Mouse (Mus musculus): ENCODE measurements at regions not wholly inside any gene's neighbourhood (a gene's known extent, or its start where the extent isn't known, plus 50 kb on each side); places are given as distances from the start of the nearest gene placed in this dataset.

- no peak overlapping the region for H3K9ac ChIP-seq (replicated peaks; ENCODE audit: low read length)
- no peaks in the 10 kb centered on the region for H3K9me3 ChIP-seq (ENCODE audit: control insufficient read depth, low read length)
- DNase-seq (no peak), ATAC-seq (ENCODE audit: low FRiP score, low TSS enrichment) (no peak)
- 86% methylated on average over 10 of the region's 10 CpGs for WGBS
- H3K4me3 ChIP-seq (replicated peaks; ENCODE audit: low read depth, low read length), result no peak overlapping the region
- H3K27me3 ChIP-seq (ENCODE audit: control insufficient read depth, insufficient read depth, low read length), result no peaks in the 10 kb centered on the region
- H3K4me1 ChIP-seq (ENCODE audit: control insufficient read depth, insufficient read depth, low read length), result no peaks in the 10 kb centered on the region
- no peak overlapping the region for H3K27ac ChIP-seq (replicated peaks; ENCODE audit: low read depth, low read length)
- H3K4me2 ChIP-seq (ENCODE audit: low read length), result no peak overlapping the region
- no peaks in the 10 kb centered on the region for H3K36me3 ChIP-seq (ENCODE audit: control insufficient read depth, insufficient read depth, low read length)
Observed at GRCm38 (mm10) chr16:5367581-5368119, 111.9 kb upstream of the Eef2kmt start.

GRCm38 (mm10) chr16:5366021-5366420 is 110.2 kb upstream of the Eef2kmt start:
- Histone ChIP-seq H3K27ac (replicated peaks; ENCODE audit: low read depth, low read length) (no peak overlapping the region), H3K4me1 (ENCODE audit: control insufficient read depth, insufficient read depth, low read length) (no peaks in the 10 kb centered on the region), H3K27me3 (ENCODE audit: control insufficient read depth, insufficient read depth, low read length) (no peaks in the 10 kb centered on the region), H3K4me3 (replicated peaks; ENCODE audit: low read depth, low read length) (no peak overlapping the region), H3K4me2 (ENCODE audit: low read length) (no peak overlapping the region), H3K36me3 (ENCODE audit: control insufficient read depth, insufficient read depth, low read length) (no peaks in the 10 kb centered on the region), H3K9me3 (ENCODE audit: control insufficient read depth, low read length) (no peaks in the 10 kb centered on the region), H3K9ac (replicated peaks; ENCODE audit: low read length) (no peak overlapping the region)
- DNase-seq (no peak), ATAC-seq (ENCODE audit: low FRiP score, low TSS enrichment) (no peak)
- 94% methylated on average over 3 of the region's 3 CpGs for WGBS

GRCm38 (mm10) chr16:5363007-5363570 is 107.3 kb upstream of the Eef2kmt start:
- Histone ChIP-seq H3K9me3 (ENCODE audit: control insufficient read depth, low read length) (no peaks in the 10 kb centered on the region), H3K36me3 (ENCODE audit: control insufficient read depth, insufficient read depth, low read length) (no peaks in the 10 kb centered on the region), H3K4me1 (ENCODE audit: control insufficient read depth, insufficient read depth, low read length) (no peaks in the 10 kb centered on the region), H3K9ac (replicated peaks; ENCODE audit: low read length) (no peak overlapping the region), H3K27ac (replicated peaks; ENCODE audit: low read depth, low read length) (no peak overlapping the region), H3K27me3 (ENCODE audit: control insufficient read depth, insufficient read depth, low read length) (no peaks in the 10 kb centered on the region), H3K4me2 (ENCODE audit: low read length) (no peak overlapping the region), H3K4me3 (replicated peaks; ENCODE audit: low read depth, low read length) (no peak overlapping the region)
- DNase-seq, result no peak
- WGBS, result 73% methylated on average over 10 of the region's 10 CpGs
- no peak for ATAC-seq (ENCODE audit: low FRiP score, low TSS enrichment)

- 89% methylated on average over 4 of the region's 4 CpGs for WGBS
- Histone ChIP-seq H3K4me2 (ENCODE audit: low read length) (no peak overlapping the region), H3K4me3 (replicated peaks; ENCODE audit: low read depth, low read length) (no peak overlapping the region), H3K4me1 (ENCODE audit: control insufficient read depth, insufficient read depth, low read length) (no peaks in the 10 kb centered on the region), H3K9ac (replicated peaks; ENCODE audit: low read length) (no peak overlapping the region), H3K27me3 (ENCODE audit: control insufficient read depth, insufficient read depth, low read length) (no peaks in the 10 kb centered on the region), H3K9me3 (ENCODE audit: control insufficient read depth, low read length) (no peaks in the 10 kb centered on the region), H3K27ac (replicated peaks; ENCODE audit: low read depth, low read length) (no peak overlapping the region), H3K36me3 (ENCODE audit: control insufficient read depth, insufficient read depth, low read length) (no peaks in the 10 kb centered on the region)
- no peak for DNase-seq
- ATAC-seq (ENCODE audit: low FRiP score, low TSS enrichment), result no peak
Observed at GRCm38 (mm10) chr16:5359193-5359592, 103.4 kb upstream of the Eef2kmt start.

- 81% methylated on average over 2 of the region's 2 CpGs for WGBS
- Histone ChIP-seq H3K4me3 (replicated peaks; ENCODE audit: low read depth, low read length) (no peak overlapping the region), H3K27ac (replicated peaks; ENCODE audit: low read depth, low read length) (no peak overlapping the region), H3K9me3 (ENCODE audit: control insufficient read depth, low read length) (no peaks in the 10 kb centered on the region), H3K4me1 (ENCODE audit: control insufficient read depth, insufficient read depth, low read length) (no peaks in the 10 kb centered on the region), H3K36me3 (ENCODE audit: control insufficient read depth, insufficient read depth, low read length) (no peaks in the 10 kb centered on the region), H3K4me2 (ENCODE audit: low read length) (no peak overlapping the region), H3K27me3 (ENCODE audit: control insufficient read depth, insufficient read depth, low read length) (no peaks in the 10 kb centered on the region), H3K9ac (replicated peaks; ENCODE audit: low read length) (no peak overlapping the region)
- no peak for ATAC-seq (ENCODE audit: low FRiP score, low TSS enrichment)
- DNase-seq, result no peak
Observed at GRCm38 (mm10) chr16:5353881-5354280, 98.1 kb upstream of the Eef2kmt start.

- Histone ChIP-seq H3K4me3 (replicated peaks; ENCODE audit: low read depth, low read length) (no peak overlapping the region), H3K9ac (replicated peaks; ENCODE audit: low read length) (no peak overlapping the region), H3K36me3 (ENCODE audit: control insufficient read depth, insufficient read depth, low read length) (no peaks in the 10 kb centered on the region), H3K4me1 (ENCODE audit: control insufficient read depth, insufficient read depth, low read length) (no peaks in the 10 kb centered on the region), H3K27ac (replicated peaks; ENCODE audit: low read depth, low read length) (no peak overlapping the region), H3K27me3 (ENCODE audit: control insufficient read depth, insufficient read depth, low read length) (no peaks in the 10 kb centered on the region), H3K4me2 (ENCODE audit: low read length) (no peak overlapping the region), H3K9me3 (ENCODE audit: control insufficient read depth, low read length) (no peaks in the 10 kb centered on the region)
- no peak for ATAC-seq (ENCODE audit: low FRiP score, low TSS enrichment)
- DNase-seq, result no peak
- 7% methylated on average over 18 of the region's 18 CpGs for WGBS
Observed at GRCm38 (mm10) chr16:5351890-5352571, 96.2 kb upstream of the Eef2kmt start.

- Histone ChIP-seq H3K36me3 (ENCODE audit: control insufficient read depth, insufficient read depth, low read length) (no peaks in the 10 kb centered on the region), H3K27ac (replicated peaks; ENCODE audit: low read depth, low read length) (no peak overlapping the region), H3K27me3 (ENCODE audit: control insufficient read depth, insufficient read depth, low read length) (no peaks in the 10 kb centered on the region), H3K9me3 (ENCODE audit: control insufficient read depth, low read length) (no peaks in the 10 kb centered on the region), H3K4me1 (ENCODE audit: control insufficient read depth, insufficient read depth, low read length) (no peaks in the 10 kb centered on the region), H3K4me3 (replicated peaks; ENCODE audit: low read depth, low read length) (no peak overlapping the region), H3K9ac (replicated peaks; ENCODE audit: low read length) (no peak overlapping the region), H3K4me2 (ENCODE audit: low read length) (no peak overlapping the region)
- ATAC-seq (ENCODE audit: low FRiP score, low TSS enrichment), result no peak
- WGBS, result 89% methylated on average over 5 of the region's 5 CpGs
- no peak for DNase-seq
Observed at GRCm38 (mm10) chr16:5347151-5347550, 91.4 kb upstream of the Eef2kmt start.

- H3K9ac ChIP-seq (replicated peaks; ENCODE audit: low read length), result no peak overlapping the region
- no peaks in the 10 kb centered on the region for H3K27me3 ChIP-seq (ENCODE audit: control insufficient read depth, insufficient read depth, low read length)
- DNase-seq (no peak), ATAC-seq (ENCODE audit: low FRiP score, low TSS enrichment) (no peak)
- H3K4me1 ChIP-seq (ENCODE audit: control insufficient read depth, insufficient read depth, low read length), result no peaks in the 10 kb centered on the region
- no peaks in the 10 kb centered on the region for H3K9me3 ChIP-seq (ENCODE audit: control insufficient read depth, low read length)
- 85% methylated on average over 6 of the region's 6 CpGs for WGBS
- no peak overlapping the region for H3K4me3 ChIP-seq (replicated peaks; ENCODE audit: low read depth, low read length)
- H3K27ac ChIP-seq (replicated peaks; ENCODE audit: low read depth, low read length), result no peak overlapping the region
- H3K36me3 ChIP-seq (ENCODE audit: control insufficient read depth, insufficient read depth, low read length), result no peaks in the 10 kb centered on the region
- H3K4me2 ChIP-seq (ENCODE audit: low read length), result no peak overlapping the region
Observed at GRCm38 (mm10) chr16:5342326-5342725, 86.5 kb upstream of the Eef2kmt start.

GRCm38 (mm10) chr16:5316271-5316670 is 60.5 kb upstream of the Eef2kmt start:
- no peak for DNase-seq
- Histone ChIP-seq H3K9me3 (ENCODE audit: control insufficient read depth, low read length) (no peaks in the 10 kb centered on the region), H3K27ac (replicated peaks; ENCODE audit: low read depth, low read length) (no peak overlapping the region), H3K36me3 (ENCODE audit: control insufficient read depth, insufficient read depth, low read length) (no peaks in the 10 kb centered on the region), H3K4me1 (ENCODE audit: control insufficient read depth, insufficient read depth, low read length) (no peaks in the 10 kb centered on the region), H3K9ac (replicated peaks; ENCODE audit: low read length) (no peak overlapping the region), H3K27me3 (ENCODE audit: control insufficient read depth, insufficient read depth, low read length) (no peaks in the 10 kb centered on the region), H3K4me2 (ENCODE audit: low read length) (no peak overlapping the region), H3K4me3 (replicated peaks; ENCODE audit: low read depth, low read length) (no peak overlapping the region)
- 88% methylated on average over 1 of the region's 1 CpGs for WGBS
- no peak for ATAC-seq (ENCODE audit: low FRiP score, low TSS enrichment)
